Mouse (Mus musculus) midbrain, embryonic 11.5 days (tissue): Measurements from ENCODE around the gene Olfr524. TPM values are rescaled to one million over a fixed set of nuclear protein-coding genes. Genes with fewer than 3 reads are reported as not detected.

ENCODE experiments used
- ATAC-seq: fragments of 200-750 bp; cut with Nextera tagmentation; 2 replicates; pipeline ENCODE4 v1.8.0; 2017; ENCODE audit warnings: moderate TSS enrichment, moderate library complexity; ENCODE audit not compliant: low FRiP score
- DNase-seq: peaks from one replicate; pipeline ENCODE4 v3.0.0; 2015; ENCODE audit warnings: low spot score; ENCODE audit errors: missing footprints
- H3K27ac ChIP-seq: fragments of 300-500 bp; sonication (generic); 2 replicates; pipeline ENCODE4 v1.5.1; 2014; ENCODE audit warnings: low read depth, low read length
- H3K27me3 ChIP-seq: fragments of 300-500 bp; sonication (generic); 2 replicates; pipeline ENCODE4 v1.6.1; 2014; ENCODE audit warnings: mild to moderate bottlenecking, low read length, moderate library complexity, mixed read lengths; ENCODE audit not compliant: control insufficient read depth, insufficient read depth
- H3K36me3 ChIP-seq: fragments of 300-500 bp; sonication (generic); 2 replicates; pipeline ENCODE4 v1.6.1; 2014; ENCODE audit warnings: mild to moderate bottlenecking, low read length, moderate library complexity, mixed read lengths; ENCODE audit not compliant: control insufficient read depth, insufficient read depth
- H3K4me1 ChIP-seq: fragments of 300-500 bp; sonication (generic); 2 replicates; pipeline ENCODE4 v1.6.1; 2014; ENCODE audit warnings: low read length; ENCODE audit not compliant: control insufficient read depth, insufficient read depth
- H3K4me2 ChIP-seq: fragments of 300-500 bp; sonication (generic); 2 replicates; pipeline ENCODE4 v1.6.1; 2014; ENCODE audit warnings: mild to moderate bottlenecking, moderate library complexity
- H3K4me3 ChIP-seq: fragments of 300-500 bp; sonication (generic); 2 replicates; pipeline ENCODE4 v1.5.1; 2014; ENCODE audit warnings: low read depth, low read length
- H3K9ac ChIP-seq: fragments of 300-500 bp; sonication (generic); 2 replicates; pipeline ENCODE4 v1.6.1; 2014; ENCODE audit warnings: low read length
- H3K9me3 ChIP-seq: fragments of 300-500 bp; sonication (generic); 2 replicates; pipeline ENCODE4 v1.6.1; 2016; ENCODE audit warnings: low read length; ENCODE audit not compliant: control insufficient read depth
- WGBS: fragments of 180-500 bp; shearing (Covaris S2); extraction: QIAGEN DNeasy Blood & Tissue Kit; methylation state at CpG from one replicate; pipeline ENCODE4 v1.1.7; 2014; 5-methylcytosine and 5-hydroxymethylcytosine counted together
- polyA plus RNA-seq: library from polyadenylated mRNA; unstranded; fragments of >200 nt; fragmentation: Nextera tagmentation; extraction: Ambion mirVana; gene quantifications from 2 replicates; pipeline ENCODE4 v1.2.1, GENCODE M21; 2014

Olfr524 gene
- polyA plus RNA-seq, 1 experiment from 2014 or later = not detected

DNA sequence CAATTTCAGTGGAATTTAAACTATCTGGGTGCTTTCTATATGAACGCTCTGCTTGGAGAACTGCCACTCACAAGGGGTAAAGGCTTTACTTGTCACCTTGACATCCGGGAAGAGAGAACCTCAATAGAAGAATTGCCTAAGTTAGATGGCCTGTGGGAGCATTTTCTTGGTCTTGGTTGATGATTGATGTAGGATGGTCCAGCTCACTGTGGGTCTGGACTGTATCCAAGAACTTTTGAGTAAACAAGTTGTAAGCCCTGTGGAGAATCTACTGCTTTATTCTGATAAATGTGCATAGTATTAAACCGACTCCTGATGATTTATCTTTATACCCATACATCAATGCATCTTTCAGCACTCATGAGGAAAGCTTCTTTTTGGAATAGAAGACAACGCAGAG lies 36.4 kb downstream of the Olfr524 start:
- DNase-seq (no peak), ATAC-seq (no peak)
- 84% methylated on average over 4 of the region's 4 CpGs for WGBS
- Histone ChIP-seq H3K27me3 (no peaks in the 10 kb centered on the region), H3K27ac (no peak overlapping the region), H3K4me2 (no peak overlapping the region), H3K9me3 (no peaks in the 10 kb centered on the region), H3K4me1 (no peaks in the 10 kb centered on the region), H3K9ac (no peak overlapping the region), H3K36me3 (no peaks in the 10 kb centered on the region), H3K4me3 (no peak overlapping the region)

DNA sequence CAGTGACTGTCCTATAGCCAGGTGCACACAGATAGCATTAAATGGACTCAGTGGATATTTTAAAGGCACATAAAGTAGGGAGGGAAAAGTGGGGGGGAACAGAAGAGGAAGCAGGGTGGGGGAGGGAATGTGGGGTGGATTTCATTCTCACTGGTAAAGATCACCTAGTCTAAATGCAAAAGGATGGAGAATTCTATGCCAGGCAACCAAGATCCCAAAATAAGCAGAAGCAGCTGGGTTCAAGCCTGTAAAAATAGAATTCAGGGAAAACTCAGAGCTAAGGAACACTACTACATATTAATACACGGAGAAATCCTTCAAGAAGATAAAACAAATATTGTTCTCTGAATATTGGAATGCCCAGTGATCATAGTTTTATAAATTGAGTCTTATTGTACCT lies 37.8 kb downstream of the Olfr524 start:
- H3K4me1 ChIP-seq = no peaks in the 10 kb centered on the region
- WGBS = 70% methylated on average over 1 of the region's 1 CpGs
- H3K9ac ChIP-seq = no peak overlapping the region
- no peak overlapping the region for H3K27ac ChIP-seq
- no peak for ATAC-seq
- no peaks in the 10 kb centered on the region for H3K27me3 ChIP-seq
- no peaks in the 10 kb centered on the region for H3K36me3 ChIP-seq
- no peak for DNase-seq
- no peak overlapping the region for H3K4me3 ChIP-seq
- no peak overlapping the region for H3K4me2 ChIP-seq
- no peaks in the 10 kb centered on the region for H3K9me3 ChIP-seq

DNA sequence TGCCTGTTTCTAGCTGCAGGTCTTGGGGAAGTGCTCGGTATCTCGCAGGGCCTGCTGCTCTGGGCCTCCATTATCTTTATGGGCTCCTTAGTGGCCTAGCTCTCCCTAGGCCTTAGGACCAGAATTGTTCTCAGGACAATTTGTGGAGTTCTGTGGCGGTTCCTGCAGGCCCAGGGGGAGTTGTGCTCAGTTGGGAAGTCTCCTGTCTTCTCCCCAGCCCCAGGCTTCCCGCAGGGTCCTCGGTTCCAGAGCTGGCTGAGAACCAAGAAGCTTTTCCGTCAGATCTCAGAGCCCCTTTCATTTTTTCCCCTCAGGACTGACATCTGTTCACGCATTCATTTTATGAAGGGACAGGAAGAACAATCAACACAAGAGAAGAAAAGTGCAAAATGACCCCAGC lies 41.1 kb downstream of the Olfr524 start, which contains the start of gene Olfr522:
Gene Olfr522, minus strand, starts transcription at position 101 of the 400 bp plus-strand sequence.
- Histone ChIP-seq H3K36me3 (no peaks in the 10 kb centered on the region), H3K27ac (no peak within 1 kb of the TSS), H3K27me3 (no peaks in the 10 kb centered on the region), H3K9ac (no peak within 1 kb of the TSS), H3K4me1 (no peaks in the 10 kb centered on the region), H3K4me2 (no peak within 1 kb of the TSS), H3K9me3 (no peaks in the 10 kb centered on the region), H3K4me3 (no peak within 1 kb of the TSS)
- DNase-seq (no peak), ATAC-seq (no peak)
- 77% methylated on average over 7 of the region's 7 CpGs for WGBS

DNA sequence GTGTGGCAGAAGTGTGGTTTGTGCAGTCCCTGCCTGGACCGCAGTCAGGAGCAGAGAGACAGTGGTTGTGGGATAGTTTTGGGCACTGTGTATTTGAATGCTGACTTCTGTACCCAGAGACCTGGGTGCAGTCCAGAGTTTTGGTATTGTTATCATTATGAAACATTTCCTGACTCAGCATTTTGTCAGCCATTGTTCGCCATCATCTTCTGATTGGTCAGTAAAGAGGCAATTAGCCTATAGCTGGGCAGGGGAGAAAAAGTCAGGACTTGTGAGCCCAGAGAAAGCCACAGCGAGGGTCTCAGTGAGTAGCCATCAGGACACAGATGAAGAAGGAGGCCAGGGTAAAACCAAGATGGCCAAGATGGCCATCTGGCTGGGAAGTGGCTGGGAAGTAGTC lies 45.4 kb downstream of the Olfr524 start:
- WGBS = 81% methylated on average over 3 of the region's 3 CpGs
- no peak overlapping the region for H3K4me3 ChIP-seq
- no peaks in the 10 kb centered on the region for H3K9me3 ChIP-seq
- H3K36me3 ChIP-seq = no peaks in the 10 kb centered on the region
- H3K27ac ChIP-seq = no peak overlapping the region
- no peak for ATAC-seq
- H3K27me3 ChIP-seq = no peaks in the 10 kb centered on the region
- H3K4me1 ChIP-seq = no peaks in the 10 kb centered on the region
- no peak for DNase-seq
- H3K4me2 ChIP-seq = no peak overlapping the region
- no peak overlapping the region for H3K9ac ChIP-seq

DNA sequence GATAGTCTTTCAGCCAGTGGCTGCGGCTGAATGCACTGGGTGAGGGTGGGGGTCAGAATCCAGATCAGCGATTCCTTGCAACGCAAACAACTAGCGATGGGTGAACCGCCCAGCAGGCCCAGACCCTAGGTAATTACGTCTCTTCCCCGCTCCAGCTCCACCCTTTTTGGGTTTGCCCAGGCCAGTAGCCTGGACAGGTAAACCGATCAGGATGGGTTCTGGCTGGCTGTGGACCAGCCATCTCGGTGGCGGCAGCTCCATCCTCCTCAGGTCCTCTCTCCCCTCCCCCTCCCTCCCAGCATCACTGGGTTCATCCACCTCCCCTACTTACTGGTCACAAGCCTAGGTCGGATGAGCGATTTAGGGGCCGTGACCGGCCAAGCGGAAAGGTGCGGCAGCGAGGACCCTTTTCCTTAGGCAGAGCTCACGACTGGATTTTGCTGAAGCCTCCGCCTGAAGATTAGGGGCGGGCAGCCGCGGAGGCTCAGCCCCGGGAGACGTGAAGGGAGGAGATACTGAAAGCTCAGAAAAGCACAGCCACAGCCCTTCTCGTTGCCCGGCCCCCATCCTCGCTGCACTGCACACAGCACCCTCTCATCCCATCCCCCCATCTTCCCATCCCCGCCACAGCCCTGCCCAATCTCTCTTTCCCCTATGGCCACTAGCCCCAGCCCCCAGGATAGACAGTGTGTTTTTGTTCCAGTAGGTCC lies 51.4 kb downstream of the Olfr524 start, which contains the start of gene Sprn:
Gene Sprn, minus strand, starts transcription at position 660 of the 710 bp plus-strand sequence.
- Histone ChIP-seq H3K9me3 (no peaks in the 10 kb centered on the region), H3K27me3 (peaks cover 11% of the 10 kb centered on the region), H3K27ac (no peak within 1 kb of the TSS), H3K4me2 (peak within 1 kb of the TSS; percentile 58), H3K9ac (peak within 1 kb of the TSS; percentile 62), H3K4me1 (peaks cover 11% of the 10 kb centered on the region), H3K4me3 (peak within 1 kb of the TSS; percentile 31), H3K36me3 (no peaks in the 10 kb centered on the region)
- WGBS = under 1% methylated on average over 28 of the region's 28 CpGs
- peak; percentile 68 for ATAC-seq
- DNase-seq = peak; percentile 93

DNA sequence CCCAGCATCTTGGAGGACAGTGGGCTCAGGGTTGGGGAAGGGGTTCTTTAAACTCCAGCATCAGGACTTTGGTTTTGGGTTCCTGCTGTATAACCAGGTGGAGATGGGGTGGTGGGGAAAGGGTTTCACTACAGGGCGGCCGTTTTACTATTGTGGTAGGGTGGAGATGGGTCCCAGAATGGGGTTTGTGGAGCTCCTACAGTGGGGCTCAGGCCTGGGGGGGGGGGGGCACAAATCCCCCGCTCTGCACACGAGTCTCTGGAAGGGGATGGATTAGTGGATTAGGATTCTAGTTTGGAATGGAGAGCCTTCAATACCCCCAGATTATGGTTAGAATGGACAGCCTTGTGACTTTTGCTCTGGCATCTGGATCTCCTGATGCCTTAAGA lies 51.9 kb downstream of the Olfr524 start:
- H3K4me1 ChIP-seq = peaks cover 11% of the 10 kb centered on the region
- DNase-seq (no peak), ATAC-seq (peak; percentile 38)
- WGBS = 9% methylated on average over 4 of the region's 4 CpGs
- H3K36me3 ChIP-seq = no peaks in the 10 kb centered on the region
- peak overlapping the region; percentile 62; the same call in 1 of the 2 replicates for H3K9ac ChIP-seq
- H3K27me3 ChIP-seq = peaks cover 11% of the 10 kb centered on the region
- H3K9me3 ChIP-seq = no peaks in the 10 kb centered on the region
- no peak overlapping the region for H3K27ac ChIP-seq
- peak overlapping the region; percentile 31 for H3K4me3 ChIP-seq
- H3K4me2 ChIP-seq = peak overlapping the region; percentile 58

DNA sequence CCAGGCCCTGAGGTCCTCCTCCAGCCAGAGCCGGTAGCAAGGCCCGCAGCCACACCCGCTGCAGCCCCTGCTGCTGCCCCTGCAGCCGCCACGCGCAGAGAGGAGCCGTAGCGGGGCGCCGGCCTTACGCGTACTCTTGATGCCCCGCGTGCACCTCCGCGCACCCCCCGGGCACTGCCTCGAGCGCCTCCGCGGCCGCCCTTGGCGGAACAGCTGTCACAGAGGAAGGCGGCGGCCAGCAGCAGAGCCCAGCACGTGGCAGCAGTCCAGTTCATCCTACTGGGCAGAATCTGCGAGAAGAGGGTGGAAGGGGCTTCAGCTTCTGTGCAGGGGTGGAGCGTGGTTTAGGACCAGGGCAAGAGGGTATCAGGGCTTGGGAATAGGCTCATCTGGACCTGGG lies 52.4 kb downstream of the Olfr524 start:
- ATAC-seq (peak; percentile 49; the same call in 1 of the 2 replicates), DNase-seq (peak; percentile 90)
- H3K9me3 ChIP-seq = no peaks in the 10 kb centered on the region
- H3K27ac ChIP-seq = no peak overlapping the region
- peak overlapping the region; percentile 11; the same call in 1 of the 2 replicates for H3K4me3 ChIP-seq
- peaks cover 11% of the 10 kb centered on the region for H3K27me3 ChIP-seq
- H3K4me1 ChIP-seq = peaks cover 11% of the 10 kb centered on the region
- H3K36me3 ChIP-seq = no peaks in the 10 kb centered on the region
- WGBS = 6% methylated on average over 28 of the region's 28 CpGs
- peak overlapping the region; percentile 44 for H3K4me2 ChIP-seq
- H3K9ac ChIP-seq = peak overlapping the region; percentile 38; the same call in 1 of the 2 replicates

Other genes with a start within 250 kb of the Olfr524 start
- gene 6430531B16Rik, start 227.2 kb downstream of the Olfr524 start, polyA plus RNA-seq = 0.34 and 1.2 TPM in 2 replicates
- 1.8 TPM in 2 replicates for gene Adam8, start 213.4 kb downstream of the Olfr524 start, polyA plus RNA-seq
- 36.3 and 43.1 TPM in 2 replicates for gene Zfp511, start 169.6 kb downstream of the Olfr524 start, polyA plus RNA-seq
- gene Tubgcp2, start 169.3 kb downstream of the Olfr524 start, polyA plus RNA-seq = 58.9 and 62.6 TPM in 2 replicates
- gene Msx3, start 156.9 kb downstream of the Olfr524 start, polyA plus RNA-seq = 6.1 and 8.0 TPM in 2 replicates
- 7.6 and 8.8 TPM in 2 replicates for gene Caly, start 123.4 kb downstream of the Olfr524 start, polyA plus RNA-seq
- not detected in 2 replicates for gene Prap1, start 112.6 kb downstream of the Olfr524 start, polyA plus RNA-seq
- 13.5 and 13.8 TPM in 2 replicates for gene Fuom, start 103.5 kb downstream of the Olfr524 start, polyA plus RNA-seq
- gene Paox, start 90.2 kb downstream of the Olfr524 start, polyA plus RNA-seq = 12.1 and 14.7 TPM in 2 replicates
- 163 and 178 TPM in 2 replicates for gene Echs1, start 89.5 kb downstream of the Olfr524 start, polyA plus RNA-seq
- 21.4 and 31.2 TPM in 2 replicates for gene Mtg1, start 68.4 kb downstream of the Olfr524 start, polyA plus RNA-seq
- gene Sprn, start 51.1 kb downstream of the Olfr524 start, polyA plus RNA-seq = 0.59 and 0.89 TPM in 2 replicates
- gene Olfr522, start 41.2 kb downstream of the Olfr524 start, polyA plus RNA-seq = not detected in 2 replicates
- not detected in 2 replicates for gene Olfr523, start 32.7 kb downstream of the Olfr524 start, polyA plus RNA-seq
- gene Cd163l1, start 12.3 kb upstream of the Olfr524 start, polyA plus RNA-seq = not detected in 2 replicates
- not detected in 2 replicates for gene 5830411N06Rik, start 41.3 kb upstream of the Olfr524 start, polyA plus RNA-seq
- gene Olfr525, start 114.9 kb upstream of the Olfr524 start, polyA plus RNA-seq = not detected in 2 replicates
- not detected in 2 replicates for gene Olfr527, start 128.1 kb upstream of the Olfr524 start, polyA plus RNA-seq
- gene Olfr60, start 155.7 kb upstream of the Olfr524 start, polyA plus RNA-seq = not detected in 2 replicates
- gene Olfr530, start 170.4 kb upstream of the Olfr524 start, polyA plus RNA-seq = not detected in 2 replicates
- not detected in 2 replicates for gene Olfr531, start 197.0 kb upstream of the Olfr524 start, polyA plus RNA-seq
- not detected in 2 replicates for gene Olfr532, start 215.7 kb upstream of the Olfr524 start, polyA plus RNA-seq